Mouse (Mus musculus) kidney, postnatal 36 days (tissue): ENCODE results near the gene H2-K1.
A peak's percentile ranks its signal among the peaks of the same experiment; 100 is the strongest.

ENCODE experiments used
- DNase-seq, 2 experiments: peaks; one replicate each; pipeline ENCODE4 v3.0.0; 2021 to 2022; ENCODE audit warnings: mixed read lengths in 2 of 2

H2-K1 gene

GRCm38 (mm10) chr17:33981192-33981909 is 18.8 kb downstream of the H2-K1 start:
- DNase-seq: peak; percentile 93 to 96

DNA sequence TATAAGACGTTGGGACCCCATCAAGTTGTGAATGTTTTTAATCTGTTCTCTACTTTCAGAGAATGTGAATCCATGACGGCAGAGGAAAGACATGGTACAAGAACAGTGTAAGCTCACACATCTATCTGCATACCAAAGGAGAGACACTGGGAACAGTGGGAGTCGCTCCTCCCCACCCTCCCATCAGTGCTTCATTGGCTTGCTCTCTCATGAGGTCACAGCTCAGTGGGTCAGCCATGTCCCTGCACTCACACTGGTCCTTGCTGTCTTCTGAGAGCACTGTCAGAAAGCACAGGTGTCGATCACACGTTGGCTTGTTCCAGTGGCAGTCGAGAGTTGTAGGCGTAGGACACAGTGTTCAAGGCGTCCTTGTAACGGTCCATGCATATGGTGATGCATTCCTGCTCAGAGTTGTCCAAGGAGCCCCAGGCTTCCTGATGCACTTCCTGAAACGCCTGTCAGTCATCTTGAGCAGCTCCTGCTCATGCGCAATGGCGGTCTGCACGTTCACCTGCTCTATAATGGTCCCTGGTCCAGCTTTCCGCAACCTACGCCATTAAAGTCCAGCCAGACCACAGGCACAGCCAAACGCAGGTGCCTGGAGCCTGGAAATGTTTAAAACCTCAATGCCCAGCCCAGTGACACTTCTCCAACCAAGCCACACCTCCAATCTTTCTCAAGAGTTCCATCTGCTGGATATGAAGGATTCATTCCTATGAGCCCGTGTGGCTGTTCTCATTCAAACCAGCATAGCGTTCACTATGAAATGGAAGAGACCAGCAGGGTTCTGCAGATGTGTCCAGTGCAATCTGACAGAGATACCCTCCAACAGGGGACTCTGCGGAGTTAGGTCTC is 19.7 kb downstream of the H2-K1 start:
- DNase-seq: no peak

DNA sequence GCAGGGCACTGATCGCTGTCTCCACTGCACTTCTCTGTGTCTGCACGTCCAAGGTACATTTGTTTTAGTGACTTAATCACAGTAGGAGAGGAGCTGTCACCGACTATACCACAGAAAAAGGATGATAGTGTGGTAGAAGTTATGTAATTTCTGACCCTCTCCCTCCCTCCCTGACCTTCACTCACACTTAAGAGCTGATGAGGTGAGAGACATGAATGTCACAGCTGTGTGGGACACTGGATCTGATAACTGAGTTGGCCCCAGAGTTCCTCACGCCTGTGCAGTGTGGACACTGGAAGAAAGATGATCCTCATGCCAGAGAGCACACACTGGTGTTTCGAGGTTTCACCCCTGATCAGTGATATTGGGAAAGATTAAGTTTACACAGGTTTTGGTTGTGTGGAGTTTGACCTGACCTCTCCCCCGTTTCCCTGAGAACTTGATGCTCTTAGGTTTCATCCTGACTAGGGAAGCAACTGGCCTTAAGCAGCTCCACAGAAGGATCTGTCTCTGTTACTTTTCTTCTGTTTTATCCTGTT is 20.6 kb downstream of the H2-K1 start:
- no peak for DNase-seq

DNA sequence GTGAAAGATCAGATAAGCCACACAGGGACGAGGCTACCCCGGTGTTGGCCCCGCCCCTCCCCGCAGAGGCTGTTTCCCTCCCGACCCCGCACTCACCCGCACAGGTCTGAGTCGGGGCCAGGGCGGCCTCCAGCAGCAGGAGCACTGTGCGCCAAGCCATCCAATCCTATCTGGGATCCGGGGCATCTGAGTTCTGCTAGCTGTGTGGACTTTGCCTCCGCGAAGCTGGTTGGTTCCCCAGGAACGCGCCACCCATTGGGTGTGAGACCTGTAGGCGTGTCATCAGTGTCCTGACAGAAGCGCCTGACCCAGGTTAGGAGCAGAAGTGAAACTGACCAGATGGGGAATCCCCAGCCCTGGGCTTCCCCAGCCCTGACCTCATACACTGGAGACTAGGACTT is 21.5 kb downstream of the H2-K1 start:
- peak; percentile 91 to 96 for DNase-seq

GRCm38 (mm10) chr17:33977861-33978557 is 22.1 kb downstream of the H2-K1 start:
- DNase-seq: no peak

DNA sequence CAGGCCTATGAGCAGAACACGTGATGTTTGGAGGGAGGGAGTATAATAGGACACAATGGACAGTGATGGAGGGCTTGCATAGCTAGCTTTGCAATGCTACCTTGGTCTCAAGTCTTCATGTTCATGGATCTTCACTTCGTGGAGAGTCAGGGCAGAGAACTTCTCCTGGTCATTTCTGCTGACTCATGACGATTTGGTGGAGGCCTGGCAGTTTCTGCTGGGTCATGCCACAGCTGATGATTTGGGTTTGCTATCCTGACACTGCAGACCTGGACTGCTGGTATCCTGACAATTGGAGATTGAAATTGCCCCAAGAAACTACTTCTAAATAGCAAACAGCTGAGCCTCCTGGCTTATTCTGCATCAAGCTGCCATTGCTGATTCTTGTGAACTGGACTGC is 26.6 kb downstream of the H2-K1 start:
- no peak for DNase-seq

GRCm38 (mm10) chr17:33972691-33973090 is 27.5 kb downstream of the H2-K1 start:
- DNase-seq: peak in 1 of 2 experiments; percentile 56

DNA sequence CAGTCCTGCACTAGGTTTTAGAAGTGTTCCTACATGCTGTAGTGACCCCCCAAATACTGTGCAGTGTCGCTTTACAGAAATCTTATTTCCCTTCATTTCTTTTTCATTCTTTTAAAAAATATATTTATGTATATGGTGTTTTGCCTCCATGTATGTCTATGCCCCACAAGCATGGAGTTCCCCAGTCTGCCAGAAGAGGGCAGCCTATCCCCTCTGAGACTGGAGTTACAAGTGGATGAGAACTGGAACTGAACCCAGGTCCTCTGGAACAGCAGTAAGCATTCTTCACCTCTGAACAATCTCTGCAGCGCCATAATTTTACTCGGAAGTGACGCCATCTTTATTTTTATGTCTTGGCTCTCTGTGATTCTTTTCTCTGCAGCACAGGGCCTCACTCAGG is 30.8 kb downstream of the H2-K1 start:
- DNase-seq: no peak

DNA sequence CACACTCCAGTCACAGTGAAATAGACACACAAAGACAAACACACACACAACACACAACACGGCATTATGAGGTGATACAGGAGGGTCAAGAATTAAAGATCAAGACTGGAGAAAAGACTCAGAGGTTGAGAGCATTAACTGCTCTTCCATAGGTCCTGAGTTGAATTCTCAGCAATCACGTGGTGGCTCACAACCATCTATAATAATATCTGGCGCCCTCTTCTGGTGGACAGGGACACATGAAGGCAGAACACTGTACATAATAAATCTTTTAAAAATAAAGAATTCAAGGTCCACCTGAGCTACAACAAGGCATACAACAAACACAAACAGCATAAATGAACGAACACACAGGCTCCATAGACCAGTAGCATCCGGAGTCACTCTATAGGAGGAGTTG is 31.2 kb downstream of the H2-K1 start:
- peak; percentile 55 to 70 for DNase-seq

DNA sequence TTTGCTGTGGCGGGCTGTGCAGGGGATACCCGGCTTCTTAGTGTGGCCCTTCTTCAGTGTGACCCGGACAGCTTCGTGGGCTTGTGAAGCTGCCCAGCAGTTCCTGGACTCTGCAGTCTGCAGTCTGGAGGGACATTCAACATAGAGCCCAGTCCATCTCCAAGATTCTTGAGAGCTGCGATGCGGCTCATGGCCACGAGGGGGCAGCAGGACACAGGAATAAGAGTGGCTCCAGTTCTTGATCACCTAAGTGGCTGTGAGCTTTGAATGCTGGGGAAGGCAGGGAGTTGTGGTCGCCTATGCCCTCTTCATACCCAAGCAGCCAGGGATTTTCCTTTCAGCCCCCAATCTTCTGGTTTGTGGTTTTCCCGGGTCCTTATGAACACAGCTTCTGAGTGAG is 31.7 kb downstream of the H2-K1 start:
- DNase-seq: peak; percentile 86 to 89

- no peak for DNase-seq
Measured at GRCm38 (mm10) chr17:33965846-33966550, 34.1 kb downstream of the H2-K1 start.

DNA sequence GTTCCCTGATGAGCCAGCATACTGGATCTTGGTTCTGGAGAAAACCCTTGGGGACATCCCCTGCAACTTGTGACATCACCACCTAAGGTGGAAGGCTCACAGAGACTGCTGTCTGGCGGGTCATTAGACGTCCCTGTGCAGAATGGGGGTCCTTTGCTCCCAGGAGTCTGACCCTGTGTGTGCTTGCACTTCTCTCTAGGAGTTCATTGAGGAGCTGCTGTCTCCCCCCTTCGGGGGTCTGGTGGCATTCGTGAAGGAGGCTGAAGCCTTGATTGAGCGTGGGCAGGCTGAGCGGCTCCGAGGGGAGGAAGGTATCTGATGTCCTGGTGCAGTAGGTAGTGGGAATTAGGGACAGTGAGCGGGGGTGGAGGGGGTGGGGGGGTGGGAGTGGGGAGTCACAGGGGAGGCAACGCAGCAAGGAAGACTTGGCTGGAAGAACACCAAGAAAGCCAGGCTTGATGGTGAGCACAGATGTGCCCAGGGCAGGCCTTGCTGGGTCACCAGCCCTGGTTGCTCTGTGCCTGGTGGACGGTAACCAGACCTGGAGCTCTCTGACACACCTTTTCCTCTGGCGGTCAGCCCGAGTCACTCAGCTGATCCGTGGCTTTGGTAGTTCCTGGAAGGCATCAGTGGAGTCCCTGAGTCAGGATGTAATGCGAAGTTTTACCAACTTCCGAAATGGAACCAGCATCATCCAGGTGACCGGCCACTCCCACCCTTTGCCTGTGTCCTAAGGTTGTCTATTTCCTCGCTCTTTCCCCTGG is 34.9 kb downstream of the H2-K1 start:
- DNase-seq: no peak

GRCm38 (mm10) chr17:33962876-33963275 is 37.3 kb downstream of the H2-K1 start:
- DNase-seq: no peak

DNA sequence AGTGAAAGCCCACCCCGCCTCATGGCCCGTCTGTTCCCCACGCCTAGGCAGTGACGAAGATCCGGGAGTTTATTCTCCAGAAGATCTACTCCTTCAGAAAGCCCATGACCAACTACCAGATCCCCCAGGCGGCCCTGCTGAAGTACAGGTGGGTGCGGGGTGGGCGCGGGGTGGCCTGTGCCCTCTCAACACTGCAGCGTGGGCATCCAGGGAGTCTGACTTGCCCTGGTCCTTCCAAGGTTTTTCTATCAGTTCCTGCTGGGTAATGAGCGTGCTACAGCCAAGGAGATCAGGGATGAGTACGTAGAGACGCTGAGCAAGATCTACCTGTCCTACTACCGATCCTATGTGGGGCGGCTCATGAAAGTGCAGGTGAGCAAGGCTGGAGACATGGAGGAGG is 40.2 kb downstream of the H2-K1 start:
- DNase-seq: no peak

DNA sequence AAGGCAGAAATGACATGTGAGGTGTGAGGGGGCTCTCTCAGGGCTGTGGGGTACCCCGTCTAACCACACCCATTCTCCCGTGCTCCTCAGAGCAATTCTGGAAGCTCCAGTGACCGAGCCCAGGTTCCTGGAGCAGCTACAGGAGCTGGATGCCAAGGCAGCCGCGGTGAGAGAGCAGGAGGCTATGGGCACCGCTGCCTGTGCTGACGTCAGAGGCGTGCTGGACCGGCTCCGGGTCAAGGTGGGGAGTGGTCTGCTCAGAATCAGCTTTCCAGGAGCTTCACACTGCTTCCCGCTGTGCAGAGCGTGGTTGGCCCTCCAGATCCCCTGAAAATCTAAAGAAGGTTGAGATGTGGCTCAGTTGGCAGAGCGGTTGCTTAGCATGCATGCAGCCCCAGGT is 41.0 kb downstream of the H2-K1 start:
- no peak for DNase-seq

GRCm38 (mm10) chr17:33958451-33958850 is 41.7 kb downstream of the H2-K1 start:
- DNase-seq: no peak

- no peak for DNase-seq
Measured at GRCm38 (mm10) chr17:33957493-33957892, 42.7 kb downstream of the H2-K1 start.

- no peak for DNase-seq
Measured at GRCm38 (mm10) chr17:33956336-33956735, 43.8 kb downstream of the H2-K1 start.

- DNase-seq: peak; percentile 95 to 97
Measured at GRCm38 (mm10) chr17:33955555-33956214, 44.5 kb downstream of the H2-K1 start, which contains the start of the genes Vps52 and Rps18. Gene Vps52 (plus strand): TSS chr17:33955812. Gene Rps18 (minus strand): TSS chr17:33956001.

GRCm38 (mm10) chr17:33954646-33955554 is 45.2 kb downstream of the H2-K1 start:
- no peak for DNase-seq
